Mouse (Mus musculus) bone marrow, adult 2 months (tissue): ENCODE data around the gene Ppil4.

Source experiments
- CTCF ChIP-seq: fragments of 200-500 bp; IDR thresholded peaks from 2 replicates; pipeline ENCODE4 v1.5.1; 2011; ENCODE audit warnings: low read length, control low read depth; ENCODE audit not compliant: control insufficient read depth, insufficient read depth
- POLR2A ChIP-seq: fragments of 200-500 bp; IDR thresholded peaks from 2 replicates; pipeline ENCODE4 v1.6.1; 2011; ENCODE audit warnings: low read depth, mild to moderate bottlenecking, control low read depth, low read length, borderline replicate concordance; ENCODE audit not compliant: control insufficient read depth

- TF ChIP-seq CTCF: no peak
- no peak for TF ChIP-seq POLR2A
These were observed 72.1 kb downstream of the Ppil4 start for GRCm38 (mm10) chr10:7864806-7865205.
